Mouse (Mus musculus): Measurements from ENCODE around the gene Eif3l. TPM values are rescaled to one million over a fixed set of nuclear protein-coding genes. Genes with fewer than 3 reads are reported as not detected.
A peak's percentile ranks its signal among the peaks of the same experiment; 100 is the strongest.
"Not testable (repeated sequence)": the region's sequence is repeated elsewhere in the genome, so short reads cannot be mapped to it uniquely, and the experiment has no call there.

Eif3l gene
- polyA plus RNA-seq, 1 experiment: 114 TPM

DNA sequence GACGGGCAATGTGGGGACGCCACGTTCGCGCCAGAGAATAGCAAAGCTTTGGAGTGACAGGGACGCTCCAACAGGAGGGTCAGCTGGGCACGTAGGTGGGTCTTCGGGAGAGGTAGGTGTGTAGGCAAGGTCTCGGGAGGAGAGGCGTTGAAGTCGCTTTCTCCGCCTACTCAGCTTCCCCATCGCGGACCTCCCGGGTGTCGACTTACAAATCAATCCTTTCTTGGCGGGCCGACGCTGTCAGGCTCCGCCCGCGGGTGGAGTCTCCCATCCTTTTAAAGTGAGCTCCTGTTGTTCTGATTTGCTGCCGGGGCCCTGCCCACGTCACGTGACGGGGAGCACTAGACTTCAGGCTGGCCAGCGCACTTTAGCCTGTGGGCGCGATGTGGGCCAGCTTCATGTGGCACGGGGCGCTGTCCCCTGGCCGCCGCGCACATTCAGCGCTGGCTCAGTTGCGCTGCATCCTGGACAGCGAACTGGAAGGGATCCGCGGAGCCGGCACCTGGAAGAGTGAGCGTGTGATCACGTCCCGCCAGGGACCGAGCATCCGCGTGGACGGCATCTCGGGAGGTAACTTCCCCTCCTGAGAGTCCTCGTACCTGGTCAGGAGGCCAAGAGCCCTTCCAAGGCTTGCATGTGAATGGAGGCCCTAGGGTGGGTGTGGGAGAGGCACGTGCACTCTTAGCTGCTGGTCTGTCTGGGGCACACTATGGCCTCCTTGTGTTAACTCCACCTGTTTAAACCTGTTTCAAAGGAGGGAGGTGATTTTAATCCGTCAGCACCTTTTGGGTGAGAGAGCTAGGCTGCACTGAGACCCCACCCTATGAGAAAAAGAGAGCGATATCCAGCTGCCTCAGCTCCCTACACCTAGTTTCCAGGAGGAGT lies 44.2 kb upstream of the Eif3l start:
- Histone ChIP-seq H3K4me3 (ENCODE audit: insufficient read depth, low read length) (peak overlapping the region; percentile 62), H3K4me1 (ENCODE audit: control insufficient read depth, insufficient read depth, low read length) (peaks cover 19% of the 10 kb centered on the region), H3K27ac (ENCODE audit: insufficient read depth, low read depth, low read length) (no peak overlapping the region)
- no peak for TF ChIP-seq CTCF (IDR thresholded peaks at IDR 0.05; ENCODE audit: low read depth, low read length)
- TF ChIP-seq POLR2A (IDR thresholded peaks at IDR 0.05; ENCODE audit: borderline replicate concordance, low read depth, low read length): no peak

DNA sequence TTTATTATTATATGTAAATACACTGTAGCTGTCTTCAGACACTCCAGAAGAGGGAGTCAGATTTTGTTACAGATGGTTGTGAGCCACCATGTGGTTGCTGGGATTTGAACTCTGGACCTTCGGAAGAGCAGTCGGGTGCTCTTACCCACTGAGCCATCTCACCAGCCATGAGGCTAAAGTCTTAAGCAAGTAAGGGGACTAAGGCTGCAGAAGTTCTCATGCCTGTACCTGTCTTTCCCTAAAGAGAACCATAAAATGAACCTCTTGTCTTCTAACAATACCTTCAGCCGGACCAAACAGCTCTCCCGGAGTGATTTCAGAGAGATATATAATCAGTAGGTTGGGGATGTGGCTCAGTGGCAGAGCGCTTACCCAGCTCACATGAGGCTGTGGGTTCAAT lies 43.1 kb upstream of the Eif3l start:
- peaks cover 19% of the 10 kb centered on the region for H3K4me1 ChIP-seq (ENCODE audit: control insufficient read depth, insufficient read depth, low read length)
- H3K4me3 ChIP-seq (ENCODE audit: insufficient read depth, low read length); H3K27ac ChIP-seq (ENCODE audit: insufficient read depth, low read depth, low read length): not testable (repeated sequence)

- TF ChIP-seq CTCF (IDR thresholded peaks at IDR 0.05; ENCODE audit: low read depth, low read length) (peak; percentile 92), POLR2A (IDR thresholded peaks at IDR 0.05; ENCODE audit: borderline replicate concordance, low read depth, low read length) (no peak)
- H3K4me3 ChIP-seq (ENCODE audit: insufficient read depth, low read length): no peak overlapping the region
- peaks cover 9% of the 10 kb centered on the region for H3K4me1 ChIP-seq (ENCODE audit: control insufficient read depth, insufficient read depth, low read length)
- H3K27ac ChIP-seq (ENCODE audit: insufficient read depth, low read depth, low read length): no peak overlapping the region
These were observed 37.1 kb upstream of the Eif3l start for GRCm38 (mm10) chr15:79037913-79038328.

GRCm38 (mm10) chr15:79038331-79038730 lies 36.6 kb upstream of the Eif3l start:
- Histone ChIP-seq H3K4me3 (ENCODE audit: insufficient read depth, low read length) (no peak overlapping the region), H3K27ac (ENCODE audit: insufficient read depth, low read depth, low read length) (no peak overlapping the region), H3K4me1 (ENCODE audit: control insufficient read depth, insufficient read depth, low read length) (peaks cover 9% of the 10 kb centered on the region)
- TF ChIP-seq CTCF (IDR thresholded peaks at IDR 0.05; ENCODE audit: low read depth, low read length) (no peak), POLR2A (IDR thresholded peaks at IDR 0.05; ENCODE audit: borderline replicate concordance, low read depth, low read length) (no peak)

DNA sequence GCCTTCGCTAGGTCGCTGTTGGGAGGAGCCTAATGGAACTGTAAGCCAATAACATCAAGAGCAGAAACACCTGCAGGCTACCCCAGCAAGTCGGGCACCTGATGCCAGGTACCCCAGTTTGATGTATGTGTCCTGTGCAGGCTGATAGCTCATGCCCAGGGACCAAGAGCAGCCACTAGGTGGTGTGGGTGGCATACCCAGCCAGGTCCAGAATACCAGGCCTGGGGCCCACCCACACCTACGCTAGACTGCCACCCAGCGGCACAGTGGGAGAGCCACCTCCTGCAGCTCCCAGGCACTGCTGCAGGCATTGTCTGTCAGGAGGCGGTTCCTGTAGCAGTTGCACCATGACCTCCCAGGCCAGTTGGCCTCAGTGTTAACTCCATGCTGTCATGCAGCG lies 36.1 kb upstream of the Eif3l start:
- Histone ChIP-seq H3K27ac (ENCODE audit: insufficient read depth, low read depth, low read length) (no peak overlapping the region), H3K4me3 (ENCODE audit: insufficient read depth, low read length) (no peak overlapping the region), H3K4me1 (ENCODE audit: control insufficient read depth, insufficient read depth, low read length) (peaks cover 9% of the 10 kb centered on the region)
- TF ChIP-seq POLR2A (IDR thresholded peaks at IDR 0.05; ENCODE audit: borderline replicate concordance, low read depth, low read length): no peak
- peak; percentile 69 for TF ChIP-seq CTCF (IDR thresholded peaks at IDR 0.05; ENCODE audit: low read depth, low read length)

GRCm38 (mm10) chr15:79040501-79041416 lies 34.2 kb upstream of the Eif3l start:
- Histone ChIP-seq H3K27ac (ENCODE audit: insufficient read depth, low read depth, low read length) (no peak overlapping the region), H3K4me1 (ENCODE audit: control insufficient read depth, insufficient read depth, low read length) (peaks cover 9% of the 10 kb centered on the region), H3K4me3 (ENCODE audit: insufficient read depth, low read length) (peak overlapping the region; percentile 21)
- TF ChIP-seq POLR2A (IDR thresholded peaks at IDR 0.05; ENCODE audit: borderline replicate concordance, low read depth, low read length): no peak
- no peak for TF ChIP-seq CTCF (IDR thresholded peaks at IDR 0.05; ENCODE audit: low read depth, low read length)

GRCm38 (mm10) chr15:79041585-79041984 lies 33.4 kb upstream of the Eif3l start, which contains the start of gene Galr3:
Galr3 (plus strand) TSS chr15:79041885.
- Histone ChIP-seq H3K4me1 (ENCODE audit: control insufficient read depth, insufficient read depth, low read length) (peaks cover 9% of the 10 kb centered on the region), H3K27ac (ENCODE audit: insufficient read depth, low read depth, low read length) (no peak within 1 kb of the TSS), H3K4me3 (ENCODE audit: insufficient read depth, low read length) (peak within 1 kb of the TSS; percentile 58)
- TF ChIP-seq CTCF (IDR thresholded peaks at IDR 0.05; ENCODE audit: low read depth, low read length): no peak
- no peak for TF ChIP-seq POLR2A (IDR thresholded peaks at IDR 0.05; ENCODE audit: borderline replicate concordance, low read depth, low read length)

GRCm38 (mm10) chr15:79042721-79043491 lies 32.1 kb upstream of the Eif3l start:
- TF ChIP-seq CTCF (IDR thresholded peaks at IDR 0.05; ENCODE audit: low read depth, low read length) (no peak), POLR2A (IDR thresholded peaks at IDR 0.05; ENCODE audit: borderline replicate concordance, low read depth, low read length) (no peak)
- peaks cover 9% of the 10 kb centered on the region for H3K4me1 ChIP-seq (ENCODE audit: control insufficient read depth, insufficient read depth, low read length)
- peak overlapping the region; percentile 58 for H3K4me3 ChIP-seq (ENCODE audit: insufficient read depth, low read length)
- H3K27ac ChIP-seq (ENCODE audit: insufficient read depth, low read depth, low read length): no peak overlapping the region

- H3K27ac ChIP-seq (ENCODE audit: insufficient read depth, low read depth, low read length): no peak overlapping the region
- H3K4me1 ChIP-seq (ENCODE audit: control insufficient read depth, insufficient read depth, low read length): peaks cover 6% of the 10 kb centered on the region; the same call in 1 of the 2 replicates
These were observed 30.1 kb upstream of the Eif3l start for GRCm38 (mm10) chr15:79044837-79045236.

More at GRCm38 (mm10) chr15:79044837-79045236, 30.1 kb upstream of the Eif3l start:
- TF ChIP-seq CTCF (IDR thresholded peaks at IDR 0.05; ENCODE audit: low read depth, low read length) (no peak), POLR2A (IDR thresholded peaks at IDR 0.05; ENCODE audit: borderline replicate concordance, low read depth, low read length) (no peak)
- no peak overlapping the region for H3K4me3 ChIP-seq (ENCODE audit: insufficient read depth, low read length)
